Mouse (Mus musculus): Measurements from ENCODE around the gene Clec2l.

DNA sequence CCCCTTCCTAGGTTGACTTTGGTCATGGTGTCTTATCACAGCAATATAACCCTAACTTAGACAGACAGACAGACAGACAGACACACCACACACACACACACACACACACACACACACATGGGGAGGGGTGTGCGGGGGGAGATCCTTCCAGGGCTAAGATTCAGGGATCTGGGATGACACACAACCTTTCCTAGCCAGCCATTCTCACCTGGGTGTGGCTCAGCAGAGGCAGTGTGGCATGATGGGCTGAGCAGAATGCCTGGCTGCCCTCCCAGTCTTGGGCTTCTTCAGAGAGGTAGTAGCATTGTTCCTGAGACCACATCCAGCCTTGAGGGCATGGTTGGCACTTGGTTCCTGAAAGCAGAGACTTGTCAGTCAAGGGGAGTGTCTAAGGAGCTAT lies 33.3 kb upstream of the Clec2l start:
- TF ChIP-seq CTCF (IDR thresholded peaks at IDR 0.05; ENCODE audit: control insufficient read depth, insufficient read depth, insufficient read length) (no peak), CEBPB (IDR thresholded peaks at IDR 0.05; ENCODE audit: low read depth) (no peak), MAX (IDR thresholded peaks at IDR 0.05) (no peak), USF1 (IDR thresholded peaks at IDR 0.05; ENCODE audit: low read depth) (no peak), FOSL1 (IDR thresholded peaks at IDR 0.05; ENCODE audit: insufficient read depth, low read length, poor library complexity, severe bottlenecking) (no peak), MYOG (IDR thresholded peaks at IDR 0.05; ENCODE audit: control insufficient read depth, extremely low read depth, insufficient read length) (no peak)
